Mouse (Mus musculus) MEL (cell line): Measurements from ENCODE around the gene Amhr2. TPM values are rescaled to one million over a fixed set of nuclear protein-coding genes. Genes with fewer than 3 reads are reported as not detected.

Experiments
- DNase-seq: peaks from one replicate; pipeline ENCODE4 v3.0.0; 2011; ENCODE audit warnings: low read depth, low spot score
- H3K27ac ChIP-seq: 2 replicates; pipeline ENCODE4 v1.5.1; 2012; ENCODE audit warnings: low read depth, mild to moderate bottlenecking, control low read depth, low read length, moderate library complexity; ENCODE audit not compliant: control insufficient read depth
- H3K27me3 ChIP-seq, 2 experiments: fragments of 150-350 bp in 1 of 2; sonication (generic) in 1 of 2; 2 replicates each; pipeline ENCODE4 v1.6.1; 2012; ENCODE audit warnings: low read length in 2 of 2, mild to moderate bottlenecking in 2 of 2, improper control_type of control experiment in 1 of 2, moderate library complexity in 1 of 2; ENCODE audit not compliant: insufficient read depth in 2 of 2, control insufficient read depth in 1 of 2
- H3K36me3 ChIP-seq, 2 experiments: 2 replicates each; pipeline ENCODE4 v1.6.1; 2012 to 2014; ENCODE audit warnings: low read length in 2 of 2, improper control_type of control experiment in 1 of 2, inconsistent platforms in 1 of 2, mild to moderate bottlenecking in 1 of 2; ENCODE audit not compliant: insufficient read depth in 2 of 2, control insufficient read depth in 1 of 2
- H3K4me1 ChIP-seq, 2 experiments: fragments of 150-350 bp in 1 of 2; sonication (generic) in 1 of 2; 2 replicates each; pipeline ENCODE4 v1.6.1; 2012; ENCODE audit warnings: low read length in 2 of 2, improper control_type of control experiment in 1 of 2, mild to moderate bottlenecking in 1 of 2; ENCODE audit not compliant: insufficient read depth in 2 of 2, control insufficient read depth in 1 of 2
- H3K4me3 ChIP-seq, 2 experiments: fragments of 150-350 bp in 1 of 2; sonication (generic) in 1 of 2; 2 replicates each; pipeline ENCODE4 v1.5.1; 2012; ENCODE audit warnings: low read depth in 2 of 2, low read length in 2 of 2, mild to moderate bottlenecking in 2 of 2, moderate library complexity in 2 of 2, control low read depth in 1 of 2, improper control_type of control experiment in 1 of 2; ENCODE audit not compliant: control insufficient read depth in 1 of 2, insufficient read depth in 1 of 2
- H3K79me2 ChIP-seq: 2 replicates; pipeline ENCODE4 v1.6.1; 2012; ENCODE audit warnings: mild to moderate bottlenecking, low read length, moderate library complexity; ENCODE audit not compliant: control insufficient read depth, poor library complexity, insufficient read depth
- H3K9ac ChIP-seq: 2 replicates; pipeline ENCODE4 v1.6.1; 2012; ENCODE audit warnings: low read depth, mild to moderate bottlenecking, control low read depth, low read length, moderate library complexity; ENCODE audit not compliant: control insufficient read depth, poor library complexity, severe bottlenecking
- H3K9me3 ChIP-seq: fragments of 150-350 bp; sonication (generic); replicated peaks from 2 replicates; pipeline ENCODE4 v1.6.1; 2012; ENCODE audit warnings: mild to moderate bottlenecking, low read length, improper control_type of control experiment, moderate library complexity; ENCODE audit not compliant: insufficient read depth
- CHD1 ChIP-seq: IDR thresholded peaks from 2 replicates; pipeline ENCODE4 v1.6.1; 2012; ENCODE audit warnings: low read depth, mild to moderate bottlenecking, inconsistent platforms, low read length, improper control_type of control experiment
- CHD2 ChIP-seq: IDR thresholded peaks from 2 replicates; pipeline ENCODE4 v1.6.1; 2011; ENCODE audit warnings: low read length, improper control_type of control experiment
- E2F4 ChIP-seq: IDR thresholded peaks from 2 replicates; pipeline ENCODE4 v1.6.1; 2011; ENCODE audit warnings: low read depth, low read length, improper control_type of control experiment, borderline replicate concordance
- ETS1 ChIP-seq: IDR thresholded peaks from 2 replicates; pipeline ENCODE4 v1.6.1; 2012; ENCODE audit warnings: low read depth, mild to moderate bottlenecking, inconsistent platforms, low read length, improper control_type of control experiment, moderate library complexity
- GABPA ChIP-seq: IDR thresholded peaks from 2 replicates; pipeline ENCODE4 v1.6.1; 2012; ENCODE audit warnings: low read depth, mild to moderate bottlenecking, inconsistent platforms, low read length, improper control_type of control experiment, moderate library complexity
- KAT2A ChIP-seq: conservative IDR thresholded peaks from 2 replicates; pipeline ENCODE4 v1.6.1; 2012; ENCODE audit warnings: low read depth, low read length, improper control_type of control experiment, inconsistent platforms
- MAFK ChIP-seq: IDR thresholded peaks from 2 replicates; pipeline ENCODE4 v1.6.1; 2011; ENCODE audit warnings: low read depth, mild to moderate bottlenecking, low read length, improper control_type of control experiment, borderline replicate concordance
- MAX ChIP-seq: IDR thresholded peaks from 2 replicates; pipeline ENCODE4 v1.6.1; 2011; ENCODE audit warnings: low read length, improper control_type of control experiment
- MAZ ChIP-seq: IDR thresholded peaks from 2 replicates; pipeline ENCODE4 v1.6.1; 2012; ENCODE audit warnings: low read depth, mild to moderate bottlenecking, inconsistent platforms, low read length, improper control_type of control experiment
- MXI1 ChIP-seq: IDR thresholded peaks from 2 replicates; pipeline ENCODE4 v1.6.1; 2011; ENCODE audit warnings: mild to moderate bottlenecking, low read depth, low read length, improper control_type of control experiment
- NELFE ChIP-seq: IDR thresholded peaks from 2 replicates; pipeline ENCODE4 v1.6.1; 2011; ENCODE audit warnings: low read depth, low read length, improper control_type of control experiment
- NRF1 ChIP-seq: IDR thresholded peaks from 2 replicates; pipeline ENCODE4 v1.6.1; 2014; ENCODE audit warnings: low read depth, mild to moderate bottlenecking, inconsistent platforms, low read length, improper control_type of control experiment, moderate library complexity; ENCODE audit not compliant: poor library complexity, insufficient read depth, severe bottlenecking
- POLR2A ChIP-seq, 2 experiments: IDR thresholded peaks; 2 replicates each; pipeline ENCODE4 v1.6.1; 2011 to 2012; ENCODE audit warnings: low read length in 2 of 2, mild to moderate bottlenecking in 2 of 2, control low read depth in 1 of 2, improper control_type of control experiment in 1 of 2, low read depth in 1 of 2, moderate library complexity in 1 of 2; ENCODE audit not compliant: control insufficient read depth in 1 of 2, insufficient read depth in 1 of 2, poor library complexity in 1 of 2
- RCOR1 ChIP-seq: IDR thresholded peaks from 2 replicates; pipeline ENCODE4 v1.6.1; 2012; ENCODE audit warnings: low read depth, mild to moderate bottlenecking, inconsistent platforms, low read length, improper control_type of control experiment
- SIN3A ChIP-seq: IDR thresholded peaks from 2 replicates; pipeline ENCODE4 v1.6.1; 2012; ENCODE audit warnings: low read length, improper control_type of control experiment, inconsistent platforms
- SMC3 ChIP-seq: IDR thresholded peaks from 2 replicates; pipeline ENCODE4 v1.6.1; 2011; ENCODE audit warnings: low read depth, low read length, improper control_type of control experiment
- TBP ChIP-seq: IDR thresholded peaks from 2 replicates; pipeline ENCODE4 v1.8.0; 2011; ENCODE audit warnings: low read depth, low read length, improper control_type of control experiment
- TCF12 ChIP-seq: IDR thresholded peaks from 2 replicates; pipeline ENCODE4 v1.6.1; 2014; ENCODE audit warnings: low read depth, mild to moderate bottlenecking, inconsistent platforms, low read length, improper control_type of control experiment, moderate library complexity
- USF2 ChIP-seq, 2 experiments: IDR thresholded peaks; 2 replicates each; pipeline ENCODE4 v1.6.1; 2011 to 2012; ENCODE audit warnings: improper control_type of control experiment in 2 of 2, low read length in 2 of 2, borderline replicate concordance in 1 of 2, inconsistent platforms in 1 of 2, low read depth in 1 of 2, mild to moderate bottlenecking in 1 of 2; ENCODE audit not compliant: insufficient read depth in 1 of 2
- ZC3H11A ChIP-seq: IDR thresholded peaks from 2 replicates; pipeline ENCODE4 v1.6.1; 2012; ENCODE audit warnings: low read depth, mild to moderate bottlenecking, inconsistent platforms, low read length, improper control_type of control experiment
- ZKSCAN1 ChIP-seq: IDR thresholded peaks from 2 replicates; pipeline ENCODE4 v1.6.1; 2012; ENCODE audit warnings: low read depth, mild to moderate bottlenecking, inconsistent platforms, low read length, improper control_type of control experiment, moderate library complexity
- ZMIZ1 ChIP-seq: IDR thresholded peaks from 2 replicates; pipeline ENCODE4 v1.6.1; 2012; ENCODE audit warnings: low read depth, mild to moderate bottlenecking, inconsistent platforms, low read length, improper control_type of control experiment, moderate library complexity
- polyA plus RNA-seq, 2 experiments: library from polyadenylated mRNA; stranded (reverse) in 1 of 2; unstranded in 1 of 2; fragments of >175 nt in 1 of 2; fragments of >200 nt in 1 of 2; gene quantifications; 2 replicates each; pipeline versions ENCODE4 v1.2.1 to v1.2.4; 2012; ENCODE audit warnings: low replicate concordance in 2 of 2, low read depth in 1 of 2; ENCODE audit not compliant: insufficient read length in 2 of 2, insufficient read depth in 1 of 2, missing spikeins in 1 of 2
- total RNA-seq: library from RNA; depleted of rRNA; stranded (reverse); fragments of 300-350 nt; gene quantifications from 2 replicates; pipeline ENCODE4 v1.2.3, GENCODE M21; 2012

Gene Amhr2
- total and polyA plus RNA-seq, 3 experiments, result 6.9 to 22.7 TPM; not detected in 1

DNA sequence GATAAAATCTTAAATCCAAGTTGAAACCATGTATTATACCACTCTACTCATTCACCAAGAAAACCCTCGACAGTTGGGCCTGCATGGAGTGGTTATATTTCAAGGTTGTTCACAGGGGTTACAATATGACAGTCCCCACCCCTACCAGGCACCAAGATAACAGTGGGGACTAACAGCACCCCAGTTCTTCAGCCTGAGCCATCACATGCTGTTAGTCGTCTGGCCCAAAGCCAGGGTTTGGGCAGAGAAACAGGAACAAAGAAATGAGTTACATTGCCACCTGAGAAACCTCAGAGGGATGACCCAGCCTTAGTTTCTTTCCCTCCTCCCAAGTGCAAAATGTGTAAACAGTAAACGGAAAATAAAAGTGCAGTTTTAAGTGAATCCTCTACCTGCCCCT, 54.2 kb downstream of the Amhr2 start (continued):
- no peak for TF ChIP-seq ZC3H11A
- TF ChIP-seq TBP, result peak; percentile 29; the same call in 1 of the 2 replicates
- no peak for TF ChIP-seq ZKSCAN1
- no peak for TF ChIP-seq USF2 (IDR thresholded peaks at IDR 0.05; ENCODE audit: borderline replicate concordance in 1 of 2, insufficient read depth in 1 of 2, low read depth in 1 of 2, low read length in 2 of 2)
- TF ChIP-seq SIN3A, result peak; percentile 93
- TF ChIP-seq NRF1, result no peak
- TF ChIP-seq E2F4, result no peak
- peak; percentile 89 for TF ChIP-seq MXI1
- 0 out of 2 replicates have a peak, but pooled peaks have one; percentile 39 for TF ChIP-seq TCF12
- 0 out of 2 replicates have a peak, but pooled peaks have one; percentile 9 for TF ChIP-seq SMC3
- TF ChIP-seq, all 39 proteins: peak for 20

DNA sequence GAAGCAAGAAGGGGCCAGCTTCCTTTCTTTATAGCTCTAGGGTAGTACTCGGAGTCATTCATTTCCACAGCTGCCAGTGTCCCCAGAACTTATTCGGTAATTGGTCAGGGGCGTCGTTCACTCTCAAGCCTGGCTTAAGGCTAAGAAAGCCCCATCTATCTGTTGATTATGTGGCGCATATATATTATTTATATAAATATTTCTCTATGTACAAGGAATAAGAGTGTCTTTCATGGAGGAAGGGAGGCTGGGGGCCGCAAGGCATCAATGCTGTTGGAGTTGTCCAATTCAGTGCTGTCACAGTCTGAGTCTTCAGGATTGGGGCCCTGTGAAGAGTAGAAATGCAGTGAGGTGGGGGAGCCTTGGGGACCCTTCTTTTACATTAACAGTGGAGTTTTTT, 54.7 kb downstream of the Amhr2 start:
- no peak overlapping the region for H3K9ac ChIP-seq
- H3K36me3 ChIP-seq, result peaks cover 41 to 57% of the 10 kb centered on the region in 2 experiments
- H3K79me2 ChIP-seq, result peaks cover 5% of the 10 kb centered on the region; the same call in 1 of the 2 replicates
- DNase-seq, result no peak
- no peak for TF ChIP-seq POLR2A (IDR thresholded peaks at IDR 0.05; ENCODE audit: control insufficient read depth in 1 of 2, insufficient read depth in 1 of 2, low read depth in 1 of 2, low read length in 2 of 2, poor library complexity in 1 of 2)
- TF ChIP-seq ETS1, result no peak
- no peak; the same call in 1 of the 2 replicates for TF ChIP-seq MAZ
- TF ChIP-seq MAX, result no peak
- no peak for TF ChIP-seq CHD2
- TF ChIP-seq NELFE, result no peak
- no peak for TF ChIP-seq GABPA
- no peak for TF ChIP-seq RCOR1
- TF ChIP-seq TBP, result no peak
- no peak for TF ChIP-seq KAT2A
- TF ChIP-seq CHD1, result no peak
- no peak for TF ChIP-seq MAFK
- TF ChIP-seq USF2 (IDR thresholded peaks at IDR 0.05; ENCODE audit: borderline replicate concordance in 1 of 2, insufficient read depth in 1 of 2, low read depth in 1 of 2, low read length in 2 of 2), result no peak
- no peak for TF ChIP-seq ZMIZ1
- no peaks in the 10 kb centered on the region for H3K9me3 ChIP-seq
- no peaks in the 10 kb centered on the region for H3K27me3 ChIP-seq
- peaks cover 8 to 23% of the 10 kb centered on the region in 2 experiments; a peak in 3 of 4 replicates for H3K4me1 ChIP-seq
- H3K27ac ChIP-seq, result peak overlapping the region; percentile 45
- H3K4me3 ChIP-seq, result no peak overlapping the region
